Mouse (Mus musculus): ENCODE measurements around the gene Gm20388. TPM values are rescaled to one million over a fixed set of nuclear protein-coding genes. Genes with fewer than 3 reads are reported as not detected.
A peak's percentile ranks its signal among the peaks of the same experiment; 100 is the strongest.

Gene Gm20388
- polyA plus RNA-seq, 1 experiment from 2014 or later, result not detected

DNA sequence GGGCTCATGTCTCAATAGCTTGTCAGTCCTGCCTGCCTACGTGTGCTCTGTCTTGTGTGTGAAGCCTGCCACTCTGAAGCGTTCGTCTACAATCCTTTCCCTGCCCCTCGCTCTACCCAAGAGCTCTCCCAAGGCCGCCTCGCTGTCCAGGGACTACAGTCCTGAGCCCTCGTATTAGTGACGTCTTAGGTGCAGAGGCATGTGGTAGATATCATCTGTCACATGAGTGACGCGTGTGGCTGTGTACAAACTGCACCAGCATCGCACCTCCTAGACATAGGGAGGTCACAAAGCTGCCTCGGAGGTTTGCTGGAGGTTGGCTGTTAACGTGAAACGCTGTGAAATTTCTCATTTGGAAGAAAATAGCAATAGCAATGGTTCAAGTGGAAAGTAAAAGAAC, 1806.9 kb downstream of the Gm20388 start:
- no peak for DNase-seq (ENCODE audit: low spot score)
- Histone ChIP-seq H3K9me3 (ENCODE audit: control insufficient read depth, low read length) (no peaks in the 10 kb centered on the region), H3K27ac (replicated peaks; ENCODE audit: low read depth, low read length) (no peak overlapping the region), H3K36me3 (ENCODE audit: control insufficient read depth, insufficient read depth, low read length) (no peaks in the 10 kb centered on the region), H3K4me2 (ENCODE audit: low read depth, severe bottlenecking) (no peak overlapping the region), H3K4me1 (ENCODE audit: control insufficient read depth, insufficient read depth, low read length) (no peaks in the 10 kb centered on the region), H3K9ac (ENCODE audit: low read length) (0 out of 2 replicates have a peak overlapping the region, but pooled peaks have one; percentile 5), H3K4me3 (ENCODE audit: low read depth, low read length) (no peak overlapping the region), H3K27me3 (ENCODE audit: control insufficient read depth, insufficient read depth, low read length) (no peaks in the 10 kb centered on the region)
- 50% methylated on average over 14 of the region's 14 CpGs for WGBS
- ATAC-seq (ENCODE audit: insufficient number of reproducible peaks, low FRiP score, low TSS enrichment, low read depth), result no peak

DNA sequence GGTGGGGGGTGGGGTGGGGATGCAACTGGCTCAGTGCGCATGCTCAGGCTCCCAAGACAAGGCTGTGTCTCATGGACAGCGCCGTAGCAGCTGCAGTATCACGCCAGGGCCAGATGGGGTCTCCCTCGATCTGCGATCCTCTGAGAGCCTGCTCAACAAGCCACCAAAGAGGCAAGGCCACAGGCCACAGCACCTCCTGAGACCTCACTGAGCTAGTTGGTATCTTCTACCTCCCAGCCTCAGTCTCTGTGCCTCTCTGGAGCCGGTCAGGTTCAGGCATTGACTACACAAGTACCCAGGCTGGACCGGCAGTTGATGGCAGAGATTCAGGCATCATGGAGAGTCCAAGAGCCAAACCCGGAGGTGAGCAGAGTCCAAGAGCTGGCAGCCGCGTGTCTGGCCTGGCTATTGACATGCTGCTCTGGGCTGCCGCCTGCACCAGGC, 1807.4 kb downstream of the Gm20388 start:
- Histone ChIP-seq H3K4me2 (ENCODE audit: low read depth, severe bottlenecking) (no peak overlapping the region), H3K9me3 (ENCODE audit: control insufficient read depth, low read length) (no peaks in the 10 kb centered on the region), H3K36me3 (ENCODE audit: control insufficient read depth, insufficient read depth, low read length) (no peaks in the 10 kb centered on the region), H3K4me3 (ENCODE audit: low read depth, low read length) (no peak overlapping the region), H3K9ac (ENCODE audit: low read length) (no peak overlapping the region), H3K27me3 (ENCODE audit: control insufficient read depth, insufficient read depth, low read length) (no peaks in the 10 kb centered on the region), H3K27ac (replicated peaks; ENCODE audit: low read depth, low read length) (no peak overlapping the region), H3K4me1 (ENCODE audit: control insufficient read depth, insufficient read depth, low read length) (no peaks in the 10 kb centered on the region)
- DNase-seq (ENCODE audit: low spot score), result peak; percentile 92
- ATAC-seq (ENCODE audit: insufficient number of reproducible peaks, low FRiP score, low TSS enrichment, low read depth), result peak; percentile 63; the same call in 1 of the 2 replicates
- 30% methylated on average over 12 of the region's 12 CpGs for WGBS

DNA sequence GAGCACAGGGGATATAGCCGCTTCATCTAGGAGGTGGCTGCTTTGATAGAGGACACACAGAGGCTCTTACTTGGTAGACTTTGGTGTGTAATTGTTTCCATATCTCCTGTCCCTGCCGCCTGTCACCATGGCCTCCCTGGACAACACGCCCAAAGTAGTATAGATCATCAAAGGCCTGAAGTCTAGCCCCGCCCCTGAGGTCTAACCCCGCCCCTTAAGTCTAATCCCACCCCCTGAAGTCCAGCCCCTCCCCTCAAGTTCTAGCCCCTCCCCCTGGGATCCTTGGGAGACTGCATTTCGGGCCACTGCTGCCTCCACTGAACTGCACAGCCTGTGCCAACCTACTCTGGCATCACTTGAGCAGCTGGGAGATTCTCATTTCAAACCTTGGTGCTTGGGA, 1808.3 kb downstream of the Gm20388 start:
- ATAC-seq (ENCODE audit: insufficient number of reproducible peaks, low FRiP score, low TSS enrichment, low read depth) (no peak), DNase-seq (ENCODE audit: low spot score) (no peak)
- Histone ChIP-seq H3K9ac (ENCODE audit: low read length) (no peak overlapping the region), H3K27ac (replicated peaks; ENCODE audit: low read depth, low read length) (no peak overlapping the region), H3K4me3 (ENCODE audit: low read depth, low read length) (no peak overlapping the region), H3K36me3 (ENCODE audit: control insufficient read depth, insufficient read depth, low read length) (no peaks in the 10 kb centered on the region), H3K4me2 (ENCODE audit: low read depth, severe bottlenecking) (no peak overlapping the region), H3K27me3 (ENCODE audit: control insufficient read depth, insufficient read depth, low read length) (no peaks in the 10 kb centered on the region), H3K4me1 (ENCODE audit: control insufficient read depth, insufficient read depth, low read length) (no peaks in the 10 kb centered on the region), H3K9me3 (ENCODE audit: control insufficient read depth, low read length) (no peaks in the 10 kb centered on the region)
- WGBS, result 40% methylated on average over 6 of the region's 6 CpGs

DNA sequence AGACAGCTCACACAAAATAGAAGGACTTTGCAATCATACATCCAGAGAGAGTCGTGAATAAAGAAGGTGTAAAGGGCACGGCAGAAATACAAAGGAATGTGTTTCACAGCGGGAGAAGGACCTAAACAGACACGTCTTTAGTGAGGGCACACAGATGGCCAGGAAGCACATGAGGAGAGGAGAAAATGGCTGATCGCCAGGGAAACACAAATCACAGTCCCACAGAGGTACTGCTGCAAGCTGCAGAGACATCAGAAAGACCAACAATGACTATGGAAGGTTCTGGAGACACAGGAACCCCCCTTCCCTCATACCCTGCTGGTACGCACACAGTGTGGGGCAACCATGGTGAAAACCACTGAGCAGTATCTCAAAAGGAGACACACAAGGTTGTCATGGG, 1810.4 kb downstream of the Gm20388 start:
- no peak for DNase-seq (ENCODE audit: low spot score)
- WGBS, result 63% methylated on average over 6 of the region's 6 CpGs

DNA sequence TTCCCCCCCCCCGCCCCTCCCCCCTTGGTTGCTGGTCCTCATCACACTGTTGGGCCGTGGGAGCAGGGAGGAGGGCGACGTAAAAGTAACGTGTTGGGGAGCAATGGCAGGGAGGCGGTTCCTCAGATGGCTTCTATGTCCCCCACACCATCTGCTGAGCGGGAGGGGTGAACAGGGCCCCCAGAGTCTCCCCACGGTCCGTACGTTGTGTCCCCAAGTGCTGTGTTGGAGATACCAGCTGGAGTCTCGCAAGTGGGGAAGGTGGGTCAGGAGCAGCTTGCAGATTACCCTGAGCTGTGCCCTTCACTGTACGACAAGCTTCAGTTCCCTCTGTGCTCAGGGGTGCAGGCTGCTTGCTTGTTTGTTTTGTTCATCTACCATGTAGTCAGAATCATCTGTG, 1813.2 kb downstream of the Gm20388 start:
- H3K9me3 ChIP-seq (ENCODE audit: control insufficient read depth, low read length), result no peaks in the 10 kb centered on the region
- no peak overlapping the region for H3K4me2 ChIP-seq (ENCODE audit: low read depth, severe bottlenecking)
- no peak overlapping the region for H3K4me3 ChIP-seq (ENCODE audit: low read depth, low read length)
- no peaks in the 10 kb centered on the region for H3K36me3 ChIP-seq (ENCODE audit: control insufficient read depth, insufficient read depth, low read length)
- no peaks in the 10 kb centered on the region for H3K4me1 ChIP-seq (ENCODE audit: control insufficient read depth, insufficient read depth, low read length)
- H3K27me3 ChIP-seq (ENCODE audit: control insufficient read depth, insufficient read depth, low read length), result peaks cover 10% of the 10 kb centered on the region
- no peak for DNase-seq (ENCODE audit: low spot score)
- H3K9ac ChIP-seq (ENCODE audit: low read length), result no peak overlapping the region
- no peak overlapping the region for H3K27ac ChIP-seq (replicated peaks; ENCODE audit: low read depth, low read length)
- ATAC-seq (ENCODE audit: insufficient number of reproducible peaks, low FRiP score, low TSS enrichment, low read depth), result no peak
- WGBS, result 80% methylated on average over 12 of the region's 12 CpGs

More for the DNA sequence above, 1810.4 kb downstream of the Gm20388 start:
- Histone ChIP-seq H3K9me3 (ENCODE audit: control insufficient read depth, low read length) (no peaks in the 10 kb centered on the region), H3K9ac (ENCODE audit: low read length) (no peak overlapping the region), H3K27me3 (ENCODE audit: control insufficient read depth, insufficient read depth, low read length) (no peaks in the 10 kb centered on the region), H3K27ac (replicated peaks; ENCODE audit: low read depth, low read length) (no peak overlapping the region), H3K4me1 (ENCODE audit: control insufficient read depth, insufficient read depth, low read length) (no peaks in the 10 kb centered on the region), H3K4me3 (ENCODE audit: low read depth, low read length) (no peak overlapping the region), H3K4me2 (ENCODE audit: low read depth, severe bottlenecking) (no peak overlapping the region), H3K36me3 (ENCODE audit: control insufficient read depth, insufficient read depth, low read length) (no peaks in the 10 kb centered on the region)
- ATAC-seq (ENCODE audit: insufficient number of reproducible peaks, low FRiP score, low TSS enrichment, low read depth), result no peak

DNA sequence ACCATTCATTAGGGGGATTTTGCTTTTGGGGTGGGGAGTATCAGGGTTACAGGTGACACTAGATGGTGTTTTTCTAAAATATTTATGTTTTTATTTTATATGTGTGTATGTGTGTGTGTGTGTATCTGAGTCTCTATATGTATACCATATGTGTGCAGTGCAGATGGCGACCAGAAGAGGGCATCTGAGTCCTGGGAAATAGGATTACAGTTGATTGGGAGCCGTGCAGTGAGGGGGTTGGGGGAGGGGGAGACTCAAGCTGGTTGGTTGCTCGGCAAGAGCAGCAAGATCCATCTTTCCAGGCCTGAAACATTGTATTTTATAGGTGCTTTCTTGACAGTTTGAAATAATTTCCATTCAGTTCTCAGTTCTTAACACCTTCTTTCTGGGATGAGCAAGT, 1816.5 kb downstream of the Gm20388 start:
- H3K27ac ChIP-seq (replicated peaks; ENCODE audit: low read depth, low read length), result no peak overlapping the region
- H3K27me3 ChIP-seq (ENCODE audit: control insufficient read depth, insufficient read depth, low read length), result peaks cover 40% of the 10 kb centered on the region
- 67% methylated on average over 3 of the region's 3 CpGs for WGBS

DNA sequence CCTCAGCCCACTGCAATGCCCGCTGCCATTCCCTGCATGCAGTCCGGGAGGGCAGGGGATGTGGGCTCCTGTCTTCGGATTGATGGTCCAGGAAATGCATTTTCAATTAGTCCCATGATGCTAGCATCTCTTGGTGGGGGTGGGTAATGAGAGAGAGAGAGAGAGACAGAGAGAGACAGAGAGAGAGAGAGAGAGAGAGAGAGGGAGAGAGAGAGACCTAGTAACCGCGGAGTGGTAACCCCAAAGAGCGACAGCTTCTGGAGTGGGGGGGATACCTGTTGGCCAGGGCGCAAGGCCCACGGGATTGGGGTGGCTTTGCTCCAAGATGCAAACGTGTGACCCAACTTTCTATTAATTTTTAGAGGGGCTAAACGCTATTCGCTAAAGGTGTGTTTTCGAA, 1818.7 kb downstream of the Gm20388 start, which contains the start of gene Jph3:
Gene Jph3 (plus strand): TSS at position 301 of the 400 bp plus-strand sequence.
- Histone ChIP-seq H3K36me3 (ENCODE audit: control insufficient read depth, insufficient read depth, low read length) (no peaks in the 10 kb centered on the region), H3K9ac (ENCODE audit: low read length) (no peak within 1 kb of the TSS; the same call in 1 of the 2 replicates), H3K4me2 (ENCODE audit: low read depth, severe bottlenecking) (peak within 1 kb of the TSS; percentile 97), H3K27ac (replicated peaks; ENCODE audit: low read depth, low read length) (no peak within 1 kb of the TSS), H3K27me3 (ENCODE audit: control insufficient read depth, insufficient read depth, low read length) (peaks cover 55% of the 10 kb centered on the region), H3K4me1 (ENCODE audit: control insufficient read depth, insufficient read depth, low read length) (peaks cover 8% of the 10 kb centered on the region; the same call in 1 of the 2 replicates), H3K9me3 (ENCODE audit: control insufficient read depth, low read length) (no peaks in the 10 kb centered on the region), H3K4me3 (ENCODE audit: low read depth, low read length) (peak within 1 kb of the TSS; percentile 43)
- ATAC-seq (ENCODE audit: insufficient number of reproducible peaks, low FRiP score, low TSS enrichment, low read depth) (no peak), DNase-seq (ENCODE audit: low spot score) (no peak)
- WGBS, result 9% methylated on average over 12 of the region's 12 CpGs

More for the DNA sequence above, 1816.5 kb downstream of the Gm20388 start:
- H3K4me3 ChIP-seq (ENCODE audit: low read depth, low read length), result no peak overlapping the region
- no peaks in the 10 kb centered on the region for H3K36me3 ChIP-seq (ENCODE audit: control insufficient read depth, insufficient read depth, low read length)
- H3K9me3 ChIP-seq (ENCODE audit: control insufficient read depth, low read length), result no peaks in the 10 kb centered on the region
- no peak overlapping the region for H3K4me2 ChIP-seq (ENCODE audit: low read depth, severe bottlenecking)
- DNase-seq (ENCODE audit: low spot score) (no peak), ATAC-seq (ENCODE audit: insufficient number of reproducible peaks, low FRiP score, low TSS enrichment, low read depth) (no peak)
- H3K9ac ChIP-seq (ENCODE audit: low read length), result no peak overlapping the region
- peaks cover 8% of the 10 kb centered on the region; the same call in 1 of the 2 replicates for H3K4me1 ChIP-seq (ENCODE audit: control insufficient read depth, insufficient read depth, low read length)

DNA sequence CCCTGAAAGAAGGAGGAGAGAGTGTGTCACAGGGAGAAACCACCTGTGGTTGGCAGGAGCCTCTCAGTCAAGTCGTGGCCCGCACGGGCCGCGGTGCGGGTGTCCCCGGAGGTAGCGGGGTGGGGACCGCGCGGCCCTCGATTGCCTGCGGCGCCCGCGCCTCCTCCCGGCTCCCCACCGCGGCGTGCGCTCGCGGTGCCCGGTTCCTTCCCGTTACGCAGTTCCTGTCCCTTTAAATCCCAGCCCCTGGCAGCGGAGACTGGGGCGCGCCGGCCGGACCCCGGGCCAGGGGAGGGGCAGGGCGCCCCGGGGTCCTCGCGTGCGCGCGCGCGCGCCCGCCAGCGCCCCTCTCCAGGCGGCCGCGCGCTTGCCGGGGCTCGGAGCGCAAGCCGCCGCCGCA, 1819.1 kb downstream of the Gm20388 start:
- DNase-seq (ENCODE audit: low spot score) (peak; percentile 31), ATAC-seq (ENCODE audit: insufficient number of reproducible peaks, low FRiP score, low TSS enrichment, low read depth) (no peak)
- Histone ChIP-seq H3K9me3 (ENCODE audit: control insufficient read depth, low read length) (no peaks in the 10 kb centered on the region), H3K27ac (replicated peaks; ENCODE audit: low read depth, low read length) (no peak overlapping the region), H3K27me3 (ENCODE audit: control insufficient read depth, insufficient read depth, low read length) (peaks cover 55% of the 10 kb centered on the region), H3K4me1 (ENCODE audit: control insufficient read depth, insufficient read depth, low read length) (peaks cover 8% of the 10 kb centered on the region; the same call in 1 of the 2 replicates), H3K4me2 (ENCODE audit: low read depth, severe bottlenecking) (peak overlapping the region; percentile 97), H3K4me3 (ENCODE audit: low read depth, low read length) (peak overlapping the region; percentile 43), H3K36me3 (ENCODE audit: control insufficient read depth, insufficient read depth, low read length) (no peaks in the 10 kb centered on the region), H3K9ac (ENCODE audit: low read length) (no peak overlapping the region)
- WGBS, result 2% methylated on average over 35 of the region's 54 CpGs

DNA sequence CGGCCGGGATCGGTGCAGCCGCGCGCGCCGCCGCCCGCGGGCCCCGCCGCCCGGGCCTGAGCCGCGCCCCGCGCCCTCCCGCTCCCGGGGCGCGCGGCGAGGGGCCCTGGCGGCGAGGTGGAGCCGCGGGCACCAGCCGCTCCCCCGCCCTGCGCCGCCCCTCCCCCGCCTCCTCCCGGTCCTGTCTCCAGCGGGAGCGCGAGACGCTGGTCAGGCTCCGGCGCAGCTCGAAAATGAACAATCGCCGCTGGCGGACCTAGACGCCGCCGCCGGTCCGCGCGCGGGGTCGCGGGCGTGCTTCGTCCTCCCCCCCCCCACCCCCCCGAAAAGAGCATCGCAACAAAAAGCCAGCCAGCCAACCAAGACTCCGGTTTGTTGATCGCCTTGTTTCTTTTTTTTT, 1819.5 kb downstream of the Gm20388 start:
- Histone ChIP-seq H3K4me3 (ENCODE audit: low read depth, low read length) (peak overlapping the region; percentile 43), H3K27me3 (ENCODE audit: control insufficient read depth, insufficient read depth, low read length) (peaks cover 55% of the 10 kb centered on the region), H3K4me1 (ENCODE audit: control insufficient read depth, insufficient read depth, low read length) (peaks cover 8% of the 10 kb centered on the region; the same call in 1 of the 2 replicates), H3K9ac (ENCODE audit: low read length) (no peak overlapping the region; the same call in 1 of the 2 replicates), H3K36me3 (ENCODE audit: control insufficient read depth, insufficient read depth, low read length) (no peaks in the 10 kb centered on the region), H3K27ac (replicated peaks; ENCODE audit: low read depth, low read length) (no peak overlapping the region), H3K4me2 (ENCODE audit: low read depth, severe bottlenecking) (peak overlapping the region; percentile 97), H3K9me3 (ENCODE audit: control insufficient read depth, low read length) (no peaks in the 10 kb centered on the region)
- WGBS, result under 1% methylated on average over 56 of the region's 60 CpGs
- peak; percentile 41 for DNase-seq (ENCODE audit: low spot score)
- no peak for ATAC-seq (ENCODE audit: insufficient number of reproducible peaks, low FRiP score, low TSS enrichment, low read depth)
